Mouse (Mus musculus) E14TG2a.4 (cell line): Measurements from ENCODE around the gene Tenm4.

Experiments
- H3K27me3 ChIP-seq: 2 replicates; pipeline ENCODE4 v1.6.1; 2014; ENCODE audit warnings: low read length, control low read depth; ENCODE audit not compliant: insufficient read depth
- H3K36me3 ChIP-seq: 2 replicates; pipeline ENCODE4 v1.6.1; 2014; ENCODE audit warnings: low read length, control low read depth; ENCODE audit not compliant: insufficient read depth
- H3K4me1 ChIP-seq: replicated peaks from 2 replicates; pipeline ENCODE4 v1.6.1; 2014; ENCODE audit warnings: low read depth, low read length, control low read depth
- H3K4me3 ChIP-seq: replicated peaks from 2 replicates; pipeline ENCODE4 v1.5.1; 2014; ENCODE audit warnings: mild to moderate bottlenecking, low read length
- H3K9me3 ChIP-seq: 2 replicates; pipeline ENCODE4 v1.6.1; 2014; ENCODE audit warnings: low read length, control low read depth
- CTCF ChIP-seq: conservative IDR thresholded peaks from 2 replicates; pipeline ENCODE4 v1.5.1; 2014; ENCODE audit warnings: low read length
- NANOG ChIP-seq: IDR thresholded peaks from 2 replicates; pipeline ENCODE4 v1.6.1; 2014; ENCODE audit warnings: borderline replicate concordance, low read length, mixed read lengths
- POU5F1 ChIP-seq: IDR thresholded peaks from 2 replicates; pipeline ENCODE4 v1.6.1; 2014; ENCODE audit warnings: low read length, borderline replicate concordance

Gene Tenm4

GRCm38 (mm10) chr7:96342996-96343395 is 171.9 kb downstream of the Tenm4 start:
- no peak overlapping the region for H3K4me3 ChIP-seq
- H3K9me3 ChIP-seq, result no peaks in the 10 kb centered on the region
- no peak for TF ChIP-seq NANOG
- TF ChIP-seq CTCF, result no peak
- TF ChIP-seq POU5F1, result no peak
- peaks cover 7% of the 10 kb centered on the region; the same call in 1 of the 2 replicates for H3K4me1 ChIP-seq
- no peaks in the 10 kb centered on the region for H3K27me3 ChIP-seq
- no peaks in the 10 kb centered on the region for H3K36me3 ChIP-seq

GRCm38 (mm10) chr7:96343667-96344066 is 172.6 kb downstream of the Tenm4 start:
- Histone ChIP-seq H3K36me3 (no peaks in the 10 kb centered on the region), H3K27me3 (no peaks in the 10 kb centered on the region), H3K4me3 (no peak overlapping the region), H3K9me3 (no peaks in the 10 kb centered on the region), H3K4me1 (peaks cover 7% of the 10 kb centered on the region; the same call in 1 of the 2 replicates)
- TF ChIP-seq CTCF (no peak), POU5F1 (no peak), NANOG (no peak)

GRCm38 (mm10) chr7:96352671-96353070 is 181.6 kb downstream of the Tenm4 start:
- peaks cover 10% of the 10 kb centered on the region for H3K4me1 ChIP-seq
- no peaks in the 10 kb centered on the region for H3K36me3 ChIP-seq
- H3K4me3 ChIP-seq, result no peak overlapping the region
- no peaks in the 10 kb centered on the region for H3K9me3 ChIP-seq
- H3K27me3 ChIP-seq, result no peaks in the 10 kb centered on the region
- TF ChIP-seq CTCF, result no peak
- TF ChIP-seq POU5F1, result no peak
- no peak for TF ChIP-seq NANOG

DNA sequence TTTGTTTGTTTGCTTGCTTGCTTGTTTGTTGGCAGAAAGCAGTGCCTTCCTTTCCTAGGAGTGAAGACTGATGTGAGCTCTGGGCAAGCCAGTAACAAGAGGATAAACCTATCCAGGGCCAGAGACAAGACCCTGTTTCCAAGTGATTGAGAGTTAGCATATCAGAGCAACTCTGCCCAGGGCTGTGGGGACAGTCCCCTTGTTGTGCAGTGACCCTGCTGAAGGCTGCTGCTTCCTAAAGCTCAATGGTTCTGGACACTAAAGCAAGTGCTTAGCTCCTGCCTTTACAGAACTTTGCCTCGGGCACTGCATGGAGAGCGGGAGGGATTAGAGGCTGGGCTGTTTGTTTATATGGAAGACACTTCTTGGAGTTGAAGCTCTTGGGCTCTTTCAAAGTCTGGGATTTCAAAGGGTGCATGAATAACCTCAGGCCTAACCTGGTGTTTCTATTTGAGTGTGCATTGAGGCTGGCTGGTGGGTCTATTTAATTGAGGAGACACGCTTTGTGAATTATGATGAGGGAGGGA is 185.3 kb downstream of the Tenm4 start:
- H3K27me3 ChIP-seq, result no peaks in the 10 kb centered on the region
- H3K4me1 ChIP-seq, result peaks cover 10% of the 10 kb centered on the region
- no peaks in the 10 kb centered on the region for H3K9me3 ChIP-seq
- H3K36me3 ChIP-seq, result peaks cover 4% of the 10 kb centered on the region; the same call in 1 of the 2 replicates
- no peak overlapping the region for H3K4me3 ChIP-seq
- TF ChIP-seq NANOG (no peak), POU5F1 (no peak), CTCF (no peak)

GRCm38 (mm10) chr7:96357550-96357949 is 186.5 kb downstream of the Tenm4 start:
- Histone ChIP-seq H3K4me3 (no peak overlapping the region), H3K27me3 (no peaks in the 10 kb centered on the region), H3K9me3 (no peaks in the 10 kb centered on the region), H3K36me3 (peaks cover 4% of the 10 kb centered on the region; the same call in 1 of the 2 replicates), H3K4me1 (peaks cover 10% of the 10 kb centered on the region)
- TF ChIP-seq CTCF (no peak), NANOG (no peak), POU5F1 (no peak)

GRCm38 (mm10) chr7:96363311-96363710 is 192.3 kb downstream of the Tenm4 start:
- Histone ChIP-seq H3K4me3 (no peak overlapping the region), H3K9me3 (no peaks in the 10 kb centered on the region), H3K27me3 (no peaks in the 10 kb centered on the region), H3K4me1 (no peaks in the 10 kb centered on the region), H3K36me3 (peaks cover 4% of the 10 kb centered on the region; the same call in 1 of the 2 replicates)
- no peak for TF ChIP-seq CTCF
- TF ChIP-seq POU5F1, result no peak
- TF ChIP-seq NANOG, result no peak

DNA sequence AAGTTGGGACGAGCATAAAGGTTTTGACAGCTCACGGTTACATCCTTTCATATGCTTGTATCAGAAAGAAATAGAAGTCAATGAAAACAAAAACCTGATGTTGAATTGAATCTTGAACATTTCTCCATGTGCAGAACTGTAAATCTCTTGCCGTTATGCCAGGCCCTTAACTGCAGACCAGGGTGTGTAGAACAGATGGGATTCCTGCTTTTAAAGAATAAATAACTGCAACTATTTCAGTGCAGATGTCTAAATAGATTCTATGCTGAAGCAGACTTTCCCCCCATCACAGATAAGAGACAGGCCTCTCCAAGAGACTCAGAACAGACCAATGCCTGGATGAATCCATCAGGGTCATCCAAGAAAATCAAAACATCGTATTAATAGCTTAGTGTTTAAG is 198.9 kb downstream of the Tenm4 start:
- H3K9me3 ChIP-seq, result no peaks in the 10 kb centered on the region
- H3K36me3 ChIP-seq, result no peaks in the 10 kb centered on the region; the same call in 1 of the 2 replicates
- TF ChIP-seq CTCF (no peak), NANOG (no peak), POU5F1 (no peak)
- H3K4me3 ChIP-seq, result no peak overlapping the region
- H3K27me3 ChIP-seq, result no peaks in the 10 kb centered on the region
- H3K4me1 ChIP-seq, result no peaks in the 10 kb centered on the region

- Histone ChIP-seq H3K9me3 (no peaks in the 10 kb centered on the region), H3K27me3 (no peaks in the 10 kb centered on the region), H3K4me3 (no peak overlapping the region), H3K36me3 (peaks cover 3% of the 10 kb centered on the region; the same call in 1 of the 2 replicates), H3K4me1 (no peaks in the 10 kb centered on the region)
- no peak for TF ChIP-seq POU5F1
- no peak for TF ChIP-seq CTCF
- TF ChIP-seq NANOG, result no peak
These were observed 203.1 kb downstream of the Tenm4 start for GRCm38 (mm10) chr7:96374004-96374663.
